Comparison of ENCODE assay signal across 9 mouse cellular contexts in genomic region chr7:118583821-118584220, GRCm38 (mm10). TPM values are rescaled to one million over a fixed set of nuclear protein-coding genes. Genes with fewer than 3 reads are reported as not detected.
DNase-seq lines count a peak whose midpoint lies in the region; ATAC-seq and TF ChIP-seq lines count a peak whose summit lies in the region.
"Had no signal": no experiment of that assay in that cellular context is flagged by ENCODE, and none has a peak within 500 bp of the region (broad histone marks: within the 10 kb centered on the region; RNA-seq: fewer than 3 reads in every experiment).

No protein-coding gene starts in this region.

- H3K36me3 ChIP-seq in heart, adult 2 months (ENCODE audit: control insufficient read depth, insufficient read depth, low read length) = no peaks in the 10 kb centered on the region
- no peaks in the 10 kb centered on the region for H3K36me3 ChIP-seq in testis, adult 2 months (ENCODE audit: control insufficient read depth, insufficient read depth, low read length)
- H3K36me3 ChIP-seq in liver, embryonic 15.5 days (replicated peaks) = no peaks in the 10 kb centered on the region

- H3K4me1 ChIP-seq in heart, adult 2 months (ENCODE audit: control insufficient read depth, insufficient read depth, low read length) = peaks cover 1% of the 10 kb centered on the region; the same call in 1 of the 2 replicates
- H3K4me1 ChIP-seq in testis, adult 2 months (ENCODE audit: control insufficient read depth, insufficient read depth, low read length) = peaks cover 7% of the 10 kb centered on the region
- peaks cover 13% of the 10 kb centered on the region for H3K4me1 ChIP-seq in liver, embryonic 15.5 days (replicated peaks)

- TF ChIP-seq CTCF in heart, adult 2 months (IDR thresholded peaks at IDR 0.05) = no peak
- no peak for TF ChIP-seq CTCF in testis, adult 2 months (IDR thresholded peaks at IDR 0.05; ENCODE audit: control insufficient read depth, insufficient read depth, insufficient replicate concordance, low read depth, low read length)

- TF ChIP-seq POLR2A in heart, adult 2 months (IDR thresholded peaks at IDR 0.05; ENCODE audit: insufficient read depth, low read depth, low read length) = no peak
- no peak for TF ChIP-seq POLR2A in testis, adult 2 months (IDR thresholded peaks at IDR 0.05; ENCODE audit: control insufficient read depth, low read depth, low read length)

- peak overlapping the region; percentile 83 for H3K4me2 ChIP-seq in liver, embryonic 15.5 days

- WGBS in heart, adult 2 months = 26% methylated on average over 7 of the region's 7 CpGs
- WGBS in liver, embryonic 15.5 days (ENCODE audit: insufficient replicate concordance) = 24% methylated on average over 7 of the region's 7 CpGs

- no peak for DNase-seq in heart, adult 2 months
- DNase-seq in heart, postnatal 14 days = no peak
- no peak for DNase-seq in testis, postnatal 14 days (ENCODE audit: low spot score)
- no peak for DNase-seq in ovary, postnatal 14 days (ENCODE audit: low spot score)
- no peak for DNase-seq in Muller cell, postnatal 12 days (ENCODE audit: inconsistent ontology term)
- no peak for DNase-seq in ovary, adult 18-20 months (ENCODE audit: low spot score)

- H3K27ac ChIP-seq in heart, adult 2 months = peak overlapping the region; percentile 81
- peak overlapping the region; percentile 84 for H3K27ac ChIP-seq in testis, adult 2 months (ENCODE audit: control insufficient read depth, insufficient read depth, low read depth, low read length)
- no peak overlapping the region for H3K27ac ChIP-seq in liver, embryonic 15.5 days (replicated peaks)
- H3K27ac ChIP-seq: macrophage had no signal

- H3K4me3 ChIP-seq in heart, adult 2 months = peak overlapping the region; percentile 78
- H3K4me3 ChIP-seq in testis, adult 2 months (ENCODE audit: control insufficient read depth, low read depth, low read length) = peak overlapping the region; percentile 98
- peak overlapping the region; percentile 54; the same call in 1 of the 2 replicates for H3K4me3 ChIP-seq in liver, embryonic 15.5 days (replicated peaks)

- H3K79me2 ChIP-seq in heart, adult 2 months (replicated peaks; ENCODE audit: control insufficient read depth, insufficient read depth, low read length) = 0 out of 2 replicates have a peak, but pooled peaks cover 1% of the 10 kb centered on the region

- H3K9ac ChIP-seq in heart, adult 2 months (ENCODE audit: low read depth, low read length) = no peak overlapping the region
- H3K9ac ChIP-seq in liver, embryonic 15.5 days = no peak overlapping the region

- no peak for TF ChIP-seq EP300 in heart, adult 2 months (IDR thresholded peaks at IDR 0.05; ENCODE audit: insufficient read depth, low read depth, low read length)

- H3K27me3 ChIP-seq in heart, adult 2 months (ENCODE audit: control insufficient read depth, insufficient read depth, low read length) = peaks cover 2% of the 10 kb centered on the region; the same call in 1 of the 2 replicates
- H3K27me3 ChIP-seq in testis, adult 2 months (ENCODE audit: control insufficient read depth, insufficient read depth, low read length) = no peaks in the 10 kb centered on the region
- peaks cover 26% of the 10 kb centered on the region for H3K27me3 ChIP-seq in liver, embryonic 15.5 days

- H3K9me3 ChIP-seq in liver, embryonic 15.5 days (replicated peaks) = no peaks in the 10 kb centered on the region

- intact Hi-C loops in heart, adult 2 months (cut with DNase I) = no loop called here
- intact Hi-C loops in heart, postnatal 14 days (cut with DNase I) = no loop called here

- ATAC-seq in liver, embryonic 15.5 days (ENCODE audit: insufficient read depth) = no peak

RNA-seq across cellular contexts. Expression of gene Tmc7, which starts 0.7 kb away (rescaled TPM):
- total RNA-seq in heart, adult 2 months (2021) = 1 to 10 TPM; 6.4 to 6.9 TPM
- 3.2 and 6.1 TPM in 2 replicates for polyA plus RNA-seq in heart, adult 2 months (2012; rRNA removed)
- 1 to 10 TPM; 8.6 to 9.6 TPM for total RNA-seq in heart, postnatal 14 days (2021)
- polyA plus RNA-seq in testis, adult 2 months (2012; rRNA removed) = 90.3 and 97.3 TPM in 2 replicates
- 0.28 and 0.32 TPM in 2 replicates for polyA plus RNA-seq in liver, embryonic 15.5 days (2015; fragmentation: Nextera tagmentation; extraction: Ambion mirVana)
- polyA plus RNA-seq: macrophage had no signal

RNA-seq across cellular contexts. Expression of gene Tmc5, which starts 13.3 kb away (rescaled TPM):
- under 1 TPM; 0.10 to 0.34 TPM for total RNA-seq in heart, adult 2 months (2021)
- polyA plus RNA-seq in heart, adult 2 months (2012; rRNA removed) = 0.72 and 0.73 TPM in 2 replicates
- under 1 TPM; 0.80 to 0.81 TPM for total RNA-seq in heart, postnatal 14 days (2021)
- polyA plus RNA-seq in testis, adult 2 months (2012; rRNA removed) = 72.4 and 74.2 TPM in 2 replicates
- polyA plus RNA-seq in liver, embryonic 15.5 days (2015; fragmentation: Nextera tagmentation; extraction: Ambion mirVana) = 0.03 TPM in 1 of 2 replicates, not detected in the other
- polyA plus RNA-seq: macrophage had no signal

RNA-seq across cellular contexts. Expression of gene Coq7, which starts 50.7 kb away (rescaled TPM):
- 100 to 1,000 TPM; 110 to 128 TPM for total RNA-seq in heart, adult 2 months (2021)
- 151 TPM in 2 replicates for polyA plus RNA-seq in heart, adult 2 months (2012; rRNA removed)
- total RNA-seq in heart, postnatal 14 days (2021) = 100 to 1,000 TPM in 1 of 2 experiments, 10 to 100 TPM in 1; 91.9 to 101 TPM
- polyA plus RNA-seq in testis, adult 2 months (2012; rRNA removed) = 23.7 and 25.5 TPM in 2 replicates
- 37.6 and 38.8 TPM in 2 replicates for polyA plus RNA-seq in liver, embryonic 15.5 days (2015; fragmentation: Nextera tagmentation; extraction: Ambion mirVana)

Comparison
In these comparisons a context has a peak if more than half of its experiments do, and no peak if none do; other contexts are left out.
1. RNA of gene Tmc7, which starts 0.7 kb away (polyA plus RNA-seq): 90.3 to 97.3 TPM in testis, adult 2 months; 3.2 to 6.1 TPM in heart, adult 2 months and 0.28 to 0.32 TPM in liver, embryonic 15.5 days; every median in the first group is over 10 times any median in the second.
2. RNA of gene Tmc5, which starts 13.3 kb away (polyA plus RNA-seq): 72.4 to 74.2 TPM in testis, adult 2 months; 0.72 to 0.73 TPM in heart, adult 2 months and 0.03 TPM in liver, embryonic 15.5 days; every median in the first group is over 10 times any median in the second.
3. Peak in every context shown above with its lines, with median percentiles within 50 percentile points of each other: H3K4me3 ChIP-seq.